Mouse (Mus musculus): ENCODE results near the gene Cdk7. TPM values are rescaled to one million over a fixed set of nuclear protein-coding genes. Genes with fewer than 3 reads are reported as not detected.
"Not testable (repeated sequence)": the region's sequence is repeated elsewhere in the genome, so short reads cannot be mapped to it uniquely, and the experiment has no call there.

Gene Cdk7
- polyA plus RNA-seq, 1 experiment: 27.1 TPM

DNA sequence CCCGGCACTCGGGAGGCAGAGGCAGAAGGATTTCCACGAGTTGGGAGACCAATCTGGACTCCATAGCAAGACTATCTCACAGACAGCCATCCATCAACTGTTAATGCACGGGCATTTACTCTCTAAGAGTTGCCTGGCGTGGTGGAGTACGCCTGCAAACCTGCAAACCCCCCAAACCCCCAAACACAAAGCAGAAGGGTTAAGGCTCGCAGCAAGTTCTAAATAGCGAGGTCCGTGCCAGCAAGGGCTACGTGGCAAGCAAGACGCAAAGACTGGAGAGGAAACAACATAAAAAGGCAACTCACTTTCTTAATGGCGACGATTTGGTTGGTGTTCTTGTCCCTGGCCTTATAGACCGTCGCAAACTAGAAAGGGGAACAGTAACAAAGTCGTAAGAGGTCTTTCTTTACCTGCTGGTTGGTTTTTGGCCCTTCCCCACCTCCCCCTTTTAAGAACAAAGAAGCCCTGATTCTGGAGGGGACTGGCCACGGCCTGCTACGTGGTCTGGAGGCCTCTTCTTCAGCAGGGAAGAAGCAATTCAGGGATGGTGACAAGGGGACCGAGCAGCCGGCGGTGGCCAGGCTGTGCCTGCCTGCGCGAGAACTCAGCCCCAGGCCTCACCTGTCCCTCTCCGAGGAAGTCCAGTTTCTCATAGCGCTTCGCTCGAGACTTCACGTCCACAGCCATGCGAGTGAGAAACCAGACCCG lies 432 bp downstream of the Cdk7 start:
- Histone ChIP-seq H3K4me3 (ENCODE audit: insufficient read depth, low read length) (peak overlapping the region; percentile 86), H3K4me1 (ENCODE audit: control insufficient read depth, insufficient read depth, low read length) (peaks cover 10% of the 10 kb centered on the region), H3K27ac (ENCODE audit: insufficient read depth, low read depth, low read length) (peak overlapping the region; percentile 69)
- no peak for TF ChIP-seq POLR2A (IDR thresholded peaks at IDR 0.05; ENCODE audit: borderline replicate concordance, low read depth, low read length)
- TF ChIP-seq CTCF (IDR thresholded peaks at IDR 0.05; ENCODE audit: low read depth, low read length): no peak

DNA sequence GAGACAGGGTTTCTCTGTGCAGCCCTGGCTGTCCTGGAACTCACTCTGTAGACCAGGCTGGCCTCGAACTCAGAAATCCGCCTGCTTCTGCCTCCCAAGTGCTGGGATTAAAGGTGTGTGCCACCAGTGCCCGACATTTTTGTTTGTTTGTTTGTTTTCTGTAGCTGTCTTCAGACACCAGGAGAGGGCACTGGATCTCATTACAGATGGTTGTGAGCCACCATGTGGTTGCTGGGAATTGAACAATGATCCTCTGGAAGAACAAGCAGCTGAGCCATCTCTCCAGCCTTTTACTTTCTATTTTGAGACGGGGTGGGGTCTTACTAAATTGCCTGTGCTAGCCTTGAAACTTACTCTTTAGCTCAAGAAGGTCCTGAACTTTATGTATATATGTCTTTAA lies 2.2 kb downstream of the Cdk7 start:
- not testable (repeated sequence) for H3K4me3 ChIP-seq (ENCODE audit: insufficient read depth, low read length); H3K27ac ChIP-seq (ENCODE audit: insufficient read depth, low read depth, low read length); H3K4me1 ChIP-seq (ENCODE audit: control insufficient read depth, insufficient read depth, low read length)

DNA sequence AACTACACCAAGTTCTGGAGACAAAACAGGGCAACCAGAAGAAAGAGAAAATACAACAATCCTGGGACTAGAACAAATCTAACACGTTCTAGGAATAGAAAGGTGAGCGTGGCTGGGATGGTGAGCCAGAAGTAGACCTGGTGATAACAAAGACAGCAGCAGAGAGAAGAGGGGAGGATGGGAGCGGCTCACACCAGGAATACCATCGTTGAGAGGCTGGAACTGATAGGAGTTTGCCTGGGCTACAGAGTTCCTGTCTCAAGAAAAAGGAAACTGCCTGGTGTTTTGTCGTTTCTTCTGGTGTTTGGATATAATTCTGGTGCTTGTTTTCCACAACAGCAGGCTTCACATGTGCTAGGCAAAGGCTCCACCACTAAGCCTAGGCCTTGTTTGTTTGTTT lies 2.7 kb downstream of the Cdk7 start:
- H3K4me1 ChIP-seq (ENCODE audit: control insufficient read depth, insufficient read depth, low read length): peaks cover 10% of the 10 kb centered on the region
- H3K4me3 ChIP-seq (ENCODE audit: insufficient read depth, low read length): no peak overlapping the region
- H3K27ac ChIP-seq (ENCODE audit: insufficient read depth, low read depth, low read length): no peak overlapping the region
- TF ChIP-seq CTCF (IDR thresholded peaks at IDR 0.05; ENCODE audit: low read depth, low read length) (no peak), POLR2A (IDR thresholded peaks at IDR 0.05; ENCODE audit: borderline replicate concordance, low read depth, low read length) (no peak)

DNA sequence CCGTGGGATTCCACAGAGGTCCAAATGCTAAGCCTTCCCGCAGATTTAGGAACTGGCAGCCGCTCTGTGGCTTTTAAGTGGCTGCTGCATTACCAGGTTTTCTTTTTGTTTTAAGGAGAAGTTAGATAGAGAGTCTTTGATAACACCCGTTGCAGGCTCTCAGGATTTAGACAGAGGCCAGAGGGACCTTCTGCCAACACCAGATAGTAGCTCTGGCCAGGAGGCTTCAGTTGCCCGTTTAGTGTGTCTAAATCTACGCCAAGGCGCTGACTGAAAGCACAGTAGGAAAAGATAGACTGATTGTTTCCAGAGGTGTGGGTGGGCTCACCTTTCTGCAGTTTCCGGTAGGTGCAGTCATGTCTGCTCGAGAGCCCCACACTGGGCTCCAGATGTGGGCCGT lies 5.5 kb downstream of the Cdk7 start:
- Histone ChIP-seq H3K4me1 (ENCODE audit: control insufficient read depth, insufficient read depth, low read length) (peaks cover 10% of the 10 kb centered on the region), H3K4me3 (ENCODE audit: insufficient read depth, low read length) (no peak overlapping the region), H3K27ac (ENCODE audit: insufficient read depth, low read depth, low read length) (no peak overlapping the region)
- no peak for TF ChIP-seq CTCF (IDR thresholded peaks at IDR 0.05; ENCODE audit: low read depth, low read length)
- no peak for TF ChIP-seq POLR2A (IDR thresholded peaks at IDR 0.05; ENCODE audit: borderline replicate concordance, low read depth, low read length)

DNA sequence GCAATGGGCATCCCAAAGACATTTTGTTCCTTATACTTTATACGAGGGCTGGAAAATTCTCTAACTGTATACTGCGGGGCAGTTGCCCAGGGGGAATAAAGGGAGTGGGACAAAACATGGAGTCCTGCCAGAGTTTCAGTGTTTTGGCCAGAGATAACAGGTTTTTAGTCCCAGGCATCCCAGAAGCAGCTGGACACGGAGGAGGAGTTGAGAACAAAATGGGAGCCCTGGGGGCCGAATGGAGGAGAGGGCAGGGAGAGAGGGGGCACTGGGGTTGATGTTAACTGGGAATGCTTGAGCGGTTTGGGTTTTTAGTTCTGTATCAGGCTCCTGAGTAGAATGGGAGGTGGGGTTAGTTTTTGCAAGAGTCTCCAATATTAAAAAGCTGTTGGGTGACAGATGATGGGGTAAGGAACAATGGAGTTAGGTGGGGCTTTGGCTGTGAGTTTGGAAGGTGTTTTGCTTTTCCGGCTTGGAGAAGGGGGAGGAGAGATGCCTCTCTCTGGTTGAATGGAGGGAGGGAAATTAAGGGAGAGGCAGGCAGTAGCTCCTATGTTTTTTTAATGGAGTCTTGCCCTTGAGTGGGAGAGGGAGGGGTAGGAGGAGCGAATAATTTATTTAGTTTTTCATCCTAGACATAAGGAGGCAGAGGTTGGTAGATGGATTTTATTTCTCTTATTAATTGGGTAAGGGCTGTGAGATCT lies 6.5 kb downstream of the Cdk7 start:
- H3K4me1 ChIP-seq (ENCODE audit: control insufficient read depth, insufficient read depth, low read length): peaks cover 7% of the 10 kb centered on the region
- TF ChIP-seq CTCF (IDR thresholded peaks at IDR 0.05; ENCODE audit: low read depth, low read length) (no peak), POLR2A (IDR thresholded peaks at IDR 0.05; ENCODE audit: borderline replicate concordance, low read depth, low read length) (no peak)

DNA sequence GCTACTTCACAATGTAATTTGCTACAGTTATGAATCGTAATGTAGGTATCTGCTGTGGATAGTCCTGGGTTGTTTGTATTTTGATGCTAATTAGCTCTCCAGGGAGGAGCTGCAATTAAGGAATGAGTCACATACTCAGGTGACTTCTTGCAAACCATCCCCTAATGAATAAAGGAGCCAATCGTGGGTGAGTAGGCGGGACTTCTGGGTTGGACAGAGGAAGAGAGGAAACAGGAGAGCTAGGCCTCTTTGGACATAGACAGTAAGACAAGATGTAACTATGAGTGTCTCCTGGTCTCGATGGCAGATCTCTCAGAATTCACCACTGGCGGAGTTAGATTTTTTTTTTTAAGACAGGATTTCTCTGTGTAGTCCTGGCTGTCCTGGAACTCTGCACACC lies 9.1 kb downstream of the Cdk7 start:
- no peak overlapping the region for H3K4me3 ChIP-seq (ENCODE audit: insufficient read depth, low read length)
- H3K4me1 ChIP-seq (ENCODE audit: control insufficient read depth, insufficient read depth, low read length): peaks cover 3% of the 10 kb centered on the region; the same call in 1 of the 2 replicates
- no peak for TF ChIP-seq CTCF (IDR thresholded peaks at IDR 0.05; ENCODE audit: low read depth, low read length)
- no peak for TF ChIP-seq POLR2A (IDR thresholded peaks at IDR 0.05; ENCODE audit: borderline replicate concordance, low read depth, low read length)
- H3K27ac ChIP-seq (ENCODE audit: insufficient read depth, low read depth, low read length): no peak overlapping the region

More for the DNA sequence above, 6.5 kb downstream of the Cdk7 start:
- Histone ChIP-seq H3K4me3 (ENCODE audit: insufficient read depth, low read length) (no peak overlapping the region), H3K27ac (ENCODE audit: insufficient read depth, low read depth, low read length) (no peak overlapping the region)

DNA sequence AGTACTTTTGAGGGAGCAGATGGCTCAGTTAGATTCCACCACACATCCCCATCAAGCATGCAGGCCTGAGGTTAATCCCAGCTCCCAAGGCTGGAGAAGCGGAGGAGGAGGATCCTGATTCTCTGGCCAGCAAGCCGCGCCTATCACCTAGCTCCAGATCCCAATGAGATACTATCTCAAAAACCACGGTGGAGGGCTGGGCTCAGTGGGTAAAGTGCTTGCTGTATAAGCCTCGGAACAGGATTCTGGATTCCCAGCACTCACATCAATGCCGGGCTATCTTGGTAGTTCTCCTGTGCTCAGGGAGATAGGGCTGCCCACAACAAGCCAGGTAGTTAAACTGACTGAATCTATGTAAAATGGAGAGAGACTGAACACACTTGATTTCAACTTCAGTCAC lies 15.3 kb downstream of the Cdk7 start:
- H3K4me3 ChIP-seq (ENCODE audit: insufficient read depth, low read length): no peak overlapping the region
- peaks cover 5% of the 10 kb centered on the region for H3K4me1 ChIP-seq (ENCODE audit: control insufficient read depth, insufficient read depth, low read length)
- H3K27ac ChIP-seq (ENCODE audit: insufficient read depth, low read depth, low read length): no peak overlapping the region
- TF ChIP-seq CTCF (IDR thresholded peaks at IDR 0.05; ENCODE audit: low read depth, low read length) (no peak), POLR2A (IDR thresholded peaks at IDR 0.05; ENCODE audit: borderline replicate concordance, low read depth, low read length) (no peak)

DNA sequence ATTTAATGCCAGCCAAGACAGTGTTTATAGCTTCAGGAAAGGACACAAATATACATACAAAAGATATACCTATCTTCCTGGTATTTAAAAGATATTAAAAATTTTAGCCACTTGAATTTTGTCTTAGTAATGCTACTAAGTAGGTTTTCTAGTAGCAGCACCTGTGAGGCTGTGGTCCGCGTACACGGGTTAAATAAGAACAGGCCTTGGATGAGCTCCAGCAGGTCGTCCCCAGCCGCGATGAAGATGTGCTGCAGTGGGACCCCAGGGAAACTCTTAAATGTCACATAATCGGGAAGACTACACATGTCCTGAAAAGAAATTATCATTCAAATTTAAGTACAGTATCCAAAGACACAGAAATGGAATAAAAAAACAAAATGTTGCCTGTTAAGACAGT lies 24.5 kb downstream of the Cdk7 start:
- no peak overlapping the region for H3K4me3 ChIP-seq (ENCODE audit: insufficient read depth, low read length)
- no peaks in the 10 kb centered on the region for H3K4me1 ChIP-seq (ENCODE audit: control insufficient read depth, insufficient read depth, low read length)
- TF ChIP-seq POLR2A (IDR thresholded peaks at IDR 0.05; ENCODE audit: borderline replicate concordance, low read depth, low read length) (no peak), CTCF (IDR thresholded peaks at IDR 0.05; ENCODE audit: low read depth, low read length) (no peak)
- no peak overlapping the region for H3K27ac ChIP-seq (ENCODE audit: insufficient read depth, low read depth, low read length)

DNA sequence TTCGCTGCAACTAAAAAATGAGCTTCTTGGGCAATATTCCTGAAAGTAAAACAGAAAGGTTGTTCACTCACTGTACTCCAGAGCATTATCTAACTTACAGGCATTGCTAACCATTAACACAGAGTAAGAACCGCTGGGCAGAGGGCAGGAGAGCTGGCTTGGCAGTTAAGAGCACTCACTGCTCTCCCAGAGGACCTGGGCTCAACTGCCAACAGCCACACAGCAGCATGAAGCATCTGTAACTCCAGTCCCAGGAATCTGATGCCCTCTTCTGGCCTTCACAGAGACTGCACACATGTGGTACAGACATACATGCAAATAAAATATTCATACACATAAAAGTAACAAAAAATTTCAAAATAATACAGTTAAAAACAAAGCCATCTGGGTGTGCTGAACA lies 27.3 kb downstream of the Cdk7 start:
- TF ChIP-seq CTCF (IDR thresholded peaks at IDR 0.05; ENCODE audit: low read depth, low read length) (0 out of 2 replicates have a peak, but pooled peaks have one; percentile 17), POLR2A (IDR thresholded peaks at IDR 0.05; ENCODE audit: borderline replicate concordance, low read depth, low read length) (no peak)
- Histone ChIP-seq H3K27ac (ENCODE audit: insufficient read depth, low read depth, low read length) (no peak overlapping the region), H3K4me3 (ENCODE audit: insufficient read depth, low read length) (no peak overlapping the region), H3K4me1 (ENCODE audit: control insufficient read depth, insufficient read depth, low read length) (no peaks in the 10 kb centered on the region)

DNA sequence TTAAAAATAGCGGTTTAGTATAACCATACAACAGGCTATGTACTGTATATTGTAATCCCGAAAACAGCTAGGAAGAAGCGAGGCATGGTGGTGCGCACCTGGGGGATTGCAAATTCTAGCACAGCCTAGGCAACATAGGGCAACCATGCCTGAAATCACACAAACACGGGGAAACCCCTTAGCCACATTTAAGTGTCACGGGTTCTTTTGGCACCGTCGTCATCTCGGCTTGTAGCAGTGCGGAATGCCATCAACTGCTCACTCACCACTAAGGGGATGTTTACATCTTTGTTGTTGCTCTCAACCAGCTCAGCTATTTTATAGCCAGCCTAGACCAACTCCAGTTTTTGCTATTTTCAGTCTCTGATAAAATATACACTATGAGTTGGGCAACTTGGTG lies 31.9 kb downstream of the Cdk7 start:
- Histone ChIP-seq H3K4me3 (ENCODE audit: insufficient read depth, low read length) (no peak overlapping the region), H3K4me1 (ENCODE audit: control insufficient read depth, insufficient read depth, low read length) (peaks cover 9% of the 10 kb centered on the region), H3K27ac (ENCODE audit: insufficient read depth, low read depth, low read length) (no peak overlapping the region)
- no peak for TF ChIP-seq POLR2A (IDR thresholded peaks at IDR 0.05; ENCODE audit: borderline replicate concordance, low read depth, low read length)

All from bone marrow macrophage, adult 2 months (primary cell).